Mouse (Mus musculus): ENCODE results near the gene Nop53.

- no peak for TF ChIP-seq CTCF (IDR thresholded peaks at IDR 0.05; ENCODE audit: extremely low read depth, insufficient read depth, insufficient read length, insufficient replicate concordance)
- no peak for TF ChIP-seq POLR2A (IDR thresholded peaks at IDR 0.05; ENCODE audit: low read depth, low read length)
These were observed 20.6 kb upstream of the Nop53 start for GRCm38 (mm10) chr7:15966489-15966888.
